Mouse (Mus musculus) urinary bladder, postnatal 4 days (tissue): Measurements from ENCODE around the gene Fign.
A peak's percentile ranks its signal among the peaks of the same experiment; 100 is the strongest.

ENCODE experiments used
- DNase-seq, 2 experiments: peaks; one replicate each; pipeline ENCODE4 v3.0.0; 2021 to 2022; ENCODE audit warnings: low spot score in 2 of 2

The Fign gene

DNA sequence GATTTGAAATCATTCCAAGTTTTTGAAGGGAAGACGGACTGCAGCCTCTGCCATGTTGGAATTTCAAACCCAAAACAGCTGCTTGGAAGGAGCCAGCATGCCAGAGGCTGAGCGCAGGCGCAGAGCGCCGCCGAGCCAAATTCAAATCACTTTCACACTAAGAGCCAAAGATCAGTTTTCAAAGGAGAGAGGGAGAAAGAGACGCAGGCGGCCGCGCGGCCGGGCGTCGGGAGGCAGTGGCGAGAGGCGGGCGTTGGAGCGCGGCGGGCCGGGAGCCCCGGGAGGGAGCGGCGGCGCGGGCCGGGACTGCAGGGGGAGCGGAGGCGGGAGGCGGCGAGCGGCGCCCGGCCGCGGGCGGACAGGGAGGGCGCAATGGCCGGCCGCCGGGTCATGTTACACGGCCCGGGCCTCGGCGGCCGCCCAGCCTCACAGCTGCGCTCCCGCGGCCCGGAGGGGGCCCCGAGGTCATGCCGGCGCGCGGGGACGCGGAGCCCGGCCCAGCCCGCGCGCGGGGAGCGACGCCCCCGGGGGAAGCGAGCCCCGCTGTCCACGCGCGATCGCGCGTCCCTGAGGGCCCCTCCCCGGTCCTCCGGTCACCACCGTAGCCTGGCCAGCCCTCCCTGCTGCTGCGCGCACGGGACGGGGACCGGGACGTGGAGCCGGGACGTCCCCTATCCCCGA is at the start of gene Fign:
Fign (minus strand) TSS at position 102 of the 681 bp plus-strand sequence.
- peak; percentile 71 to 72 for DNase-seq

DNA sequence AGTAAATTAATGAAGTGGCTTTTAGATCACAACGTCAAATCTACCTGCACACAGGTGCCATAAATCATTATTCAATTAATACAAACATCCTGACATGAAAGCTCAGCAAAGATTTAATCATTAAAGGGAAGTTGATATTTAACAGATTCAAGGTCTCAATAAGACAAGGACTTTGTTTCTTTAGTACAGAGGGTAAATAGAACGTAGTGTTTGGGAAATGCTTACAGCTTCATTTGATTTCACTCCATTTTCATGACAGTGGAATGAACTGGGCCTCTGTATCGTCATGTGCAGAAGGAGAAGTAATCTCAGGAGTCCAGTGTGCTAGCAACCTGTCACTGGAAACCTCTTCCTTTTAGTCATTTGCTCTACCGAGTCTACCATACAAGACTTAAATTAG is 35.8 kb upstream of the Fign start:
- no peak for DNase-seq

- DNase-seq: no peak
Observed at GRCm38 (mm10) chr2:64120495-64120894, 22.7 kb upstream of the Fign start.

DNA sequence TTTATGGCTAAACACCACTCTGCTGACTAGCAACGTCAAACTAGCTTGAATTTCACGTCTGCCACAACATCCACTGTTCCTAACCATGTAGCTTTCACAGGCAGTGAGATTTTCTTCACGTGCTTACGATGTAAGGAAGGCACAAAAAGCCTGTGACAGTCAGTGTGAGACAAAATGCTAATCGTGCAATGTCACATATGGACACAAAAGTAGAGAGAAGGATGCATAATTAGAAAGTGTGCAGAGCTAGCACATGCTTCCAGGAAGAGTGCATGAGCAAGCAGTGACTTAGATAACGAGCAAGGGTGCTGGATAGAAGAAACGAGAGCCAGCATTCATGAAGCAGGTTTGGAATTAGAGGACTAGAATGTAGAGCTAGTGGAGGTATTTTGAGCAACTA is 18.8 kb upstream of the Fign start:
- no peak for DNase-seq

GRCm38 (mm10) chr2:64111133-64111532 is 13.3 kb upstream of the Fign start:
- DNase-seq: no peak

GRCm38 (mm10) chr2:64109860-64110259 is 12.0 kb upstream of the Fign start:
- DNase-seq: no peak

- DNase-seq: no peak
Observed at GRCm38 (mm10) chr2:64108040-64108439, 10.2 kb upstream of the Fign start.

DNA sequence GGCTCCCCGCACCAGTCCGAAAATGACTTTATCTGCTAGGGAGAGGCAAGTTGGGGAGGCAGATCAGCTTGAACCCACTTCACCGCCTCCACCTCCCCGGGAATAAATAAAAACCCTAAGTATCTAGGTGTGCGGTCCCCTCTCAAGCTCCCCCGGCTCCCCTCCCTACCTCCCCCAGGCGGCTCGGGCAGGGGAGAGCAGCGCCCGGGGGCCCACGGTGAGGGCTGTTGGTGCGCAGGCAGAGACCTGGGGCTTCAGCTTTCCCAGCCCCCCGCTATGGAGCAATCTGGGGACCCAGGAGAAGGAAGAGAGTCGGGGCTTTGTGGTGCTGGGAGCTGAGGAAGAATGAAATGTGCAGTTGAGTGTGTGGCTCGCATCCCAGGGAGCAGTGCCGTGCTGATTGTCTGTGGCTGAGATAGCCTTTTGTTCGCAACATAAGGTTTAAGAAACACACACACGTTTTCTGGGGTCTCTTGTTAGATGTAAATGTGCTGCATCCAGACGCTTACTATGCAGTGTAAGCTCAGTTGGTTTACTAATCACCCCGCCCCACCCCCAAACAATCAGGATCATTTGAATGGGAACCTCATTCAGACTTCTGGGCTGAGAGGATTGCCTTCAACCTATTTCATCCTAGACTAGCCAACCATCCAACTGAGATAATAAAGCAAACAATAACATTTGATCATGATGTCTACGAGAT is 931 bp upstream of the Fign start:
- peak; percentile 30 to 60 for DNase-seq

- DNase-seq: no peak
Observed at GRCm38 (mm10) chr2:64096721-64097411, 972 bp downstream of the Fign start.

GRCm38 (mm10) chr2:64096176-64096575 is 1.7 kb downstream of the Fign start:
- no peak for DNase-seq

- DNase-seq: no peak
Observed at GRCm38 (mm10) chr2:64095561-64095960, 2.3 kb downstream of the Fign start.

DNA sequence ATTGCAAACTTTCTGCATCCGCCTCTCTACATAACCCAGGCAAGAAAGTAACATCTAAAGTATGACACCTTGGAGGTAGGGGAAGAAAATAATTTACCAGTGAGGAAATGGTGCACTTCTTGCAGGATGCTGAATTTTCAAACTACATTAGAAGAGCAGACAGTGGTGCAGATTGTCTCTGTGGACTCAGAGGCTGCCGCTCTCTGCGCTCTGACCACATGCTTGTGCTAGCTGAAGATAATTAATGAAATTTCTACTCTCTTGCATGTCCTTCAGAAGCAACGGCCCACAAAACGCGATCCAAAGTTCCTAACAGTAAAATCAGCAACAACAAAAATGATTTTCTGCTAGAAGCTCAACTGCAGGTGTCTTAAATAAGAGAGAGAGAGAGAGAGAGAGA is 4.8 kb downstream of the Fign start:
- no peak for DNase-seq

- no peak for DNase-seq
Observed at GRCm38 (mm10) chr2:64083853-64084427, 13.9 kb downstream of the Fign start.

DNA sequence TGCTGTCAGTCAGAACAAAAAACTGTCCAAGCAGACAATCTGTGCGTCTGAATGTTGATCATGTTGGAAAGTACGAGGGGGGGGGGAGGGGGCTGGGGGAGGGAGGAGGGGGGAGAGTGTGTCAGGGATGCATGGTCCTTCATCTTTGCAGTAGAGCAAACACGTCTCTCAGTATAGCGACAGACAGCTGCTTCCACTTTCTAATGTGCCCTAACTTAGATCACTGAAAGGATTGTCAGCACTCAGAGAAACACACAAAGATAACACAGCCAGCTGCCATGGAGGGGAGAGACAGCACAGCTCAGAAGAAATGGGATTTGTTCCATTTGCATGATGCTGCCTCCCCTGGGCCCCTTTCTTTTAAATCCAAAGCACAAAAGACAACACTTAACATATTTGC is 18.1 kb downstream of the Fign start:
- no peak for DNase-seq

- DNase-seq: no peak
Observed at GRCm38 (mm10) chr2:64078551-64078950, 19.3 kb downstream of the Fign start.

GRCm38 (mm10) chr2:64077846-64078245 is 20.0 kb downstream of the Fign start:
- DNase-seq: no peak

- DNase-seq: no peak
Observed at GRCm38 (mm10) chr2:64075873-64076272, 22.0 kb downstream of the Fign start.

- DNase-seq: no peak
Observed at GRCm38 (mm10) chr2:64074602-64075389, 23.0 kb downstream of the Fign start.

DNA sequence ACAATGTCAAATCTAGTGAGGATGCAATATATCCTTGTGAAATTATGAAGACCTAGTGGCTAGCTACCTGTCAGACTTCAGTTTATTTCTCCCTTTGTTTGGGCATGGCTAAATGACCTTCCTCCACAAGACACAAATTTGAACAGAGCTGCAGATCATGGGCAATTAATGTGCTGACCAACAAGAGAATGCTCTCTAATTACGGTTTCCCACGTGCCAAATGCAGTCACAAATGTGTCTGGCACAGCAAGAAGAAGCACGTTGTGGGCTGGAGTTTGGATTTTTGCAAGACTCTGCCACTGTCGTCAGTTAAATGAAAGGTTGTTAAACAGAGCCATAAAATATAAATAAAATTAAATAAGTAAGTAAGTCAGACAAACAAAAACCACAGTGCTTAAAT is 25.7 kb downstream of the Fign start:
- no peak for DNase-seq

GRCm38 (mm10) chr2:64069950-64070695 is 27.7 kb downstream of the Fign start:
- no peak for DNase-seq

DNA sequence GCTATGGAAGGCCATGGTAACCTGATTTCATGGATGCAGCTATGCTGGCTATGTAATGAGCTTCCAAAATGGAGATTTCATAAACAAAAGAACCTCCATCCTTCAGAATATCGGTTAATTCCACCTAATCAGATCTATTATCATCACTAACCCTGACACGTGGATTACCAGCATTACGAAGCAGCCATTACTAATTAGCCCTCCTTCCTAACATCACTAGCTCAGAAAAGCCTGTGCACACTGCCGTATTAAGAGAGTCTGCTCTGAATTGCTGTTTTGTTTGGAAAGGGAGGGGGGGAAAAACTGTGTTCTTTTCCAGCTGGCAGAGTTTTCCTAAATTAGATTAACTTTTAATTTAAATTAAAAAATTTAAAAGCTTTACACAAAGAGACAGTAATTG is 32.3 kb downstream of the Fign start:
- no peak for DNase-seq
